Mouse (Mus musculus) spleen, postnatal 36 days (tissue): ENCODE measurements around the gene Gm11549.

Source experiments
- DNase-seq, 2 experiments: peaks; one replicate each; pipeline ENCODE4 v3.0.0; 2022; ENCODE audit warnings: low spot score in 2 of 2, mixed read lengths in 1 of 2

The Gm11549 gene

DNA sequence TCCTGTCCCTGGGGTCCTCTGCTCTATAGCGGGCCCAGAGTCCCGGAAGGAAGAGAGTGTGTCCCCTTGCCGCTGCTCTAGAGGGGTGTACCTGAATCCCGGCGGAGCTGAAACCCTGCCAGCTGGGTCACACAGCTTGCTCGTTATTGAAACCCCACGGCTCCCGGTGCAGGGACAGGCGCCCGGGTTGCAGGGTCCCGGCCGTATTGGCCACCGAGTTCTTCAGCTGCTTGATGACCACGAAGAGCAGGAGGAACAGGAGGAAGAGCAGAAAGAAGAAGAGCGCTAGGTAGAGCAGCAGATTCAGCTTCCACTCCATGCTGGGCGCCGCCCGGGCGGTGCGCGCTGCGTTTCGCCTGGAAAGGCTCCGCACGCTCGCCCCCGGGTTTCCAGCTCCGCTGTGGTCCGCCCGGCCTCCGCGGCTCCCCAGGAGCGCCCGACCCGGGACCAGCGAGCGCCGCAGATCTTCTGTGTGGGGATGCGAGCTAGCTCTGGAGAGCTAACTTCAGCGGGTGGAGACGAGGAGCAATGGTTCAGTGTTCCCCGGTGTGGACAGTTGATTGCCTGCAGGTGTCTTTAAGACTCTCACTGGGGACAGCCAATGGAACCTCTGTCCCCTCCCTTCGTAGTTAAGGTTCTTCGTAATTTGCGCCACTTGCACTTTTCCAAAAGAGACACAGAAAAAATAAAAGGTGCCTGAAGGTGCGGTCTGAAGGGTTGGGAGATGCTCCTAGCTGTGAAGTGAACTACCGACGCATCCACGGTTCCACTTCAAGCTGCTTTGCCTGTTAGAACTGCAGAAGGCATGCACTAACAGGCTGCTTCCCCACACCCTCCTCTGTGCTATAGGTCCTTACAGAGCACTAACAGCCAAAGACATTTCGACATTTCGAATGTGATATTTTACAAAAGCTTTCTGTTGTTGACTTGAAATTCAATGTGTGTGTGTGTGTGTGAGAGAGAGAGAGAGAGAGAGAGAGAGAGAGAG lies at the start of gene Gm11549:
Gene Gm11549, minus strand, starts transcription at position 741 of the 988 bp plus-strand sequence.
- DNase-seq: no peak

DNA sequence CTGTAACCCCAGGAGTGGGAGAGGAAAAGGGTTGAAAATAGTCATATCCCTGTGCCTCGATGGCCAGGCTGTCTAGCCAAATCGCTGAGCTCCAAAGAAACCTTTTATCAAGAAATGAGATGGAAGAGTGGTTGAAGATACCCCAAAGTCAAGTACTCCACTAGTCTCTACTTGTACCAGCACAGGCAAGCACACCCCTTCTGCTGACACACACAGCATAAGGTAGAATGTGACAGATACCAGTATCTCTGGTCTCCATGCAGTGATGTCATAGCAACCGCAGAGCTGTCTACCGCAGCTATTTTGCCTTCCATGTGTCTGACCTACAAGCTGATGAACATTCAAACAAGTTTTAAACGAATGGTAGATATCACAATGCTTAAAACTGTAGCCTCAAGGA lies 48.2 kb upstream of the Gm11549 start:
- DNase-seq: peak in 1 of 2 experiments; percentile 19

DNA sequence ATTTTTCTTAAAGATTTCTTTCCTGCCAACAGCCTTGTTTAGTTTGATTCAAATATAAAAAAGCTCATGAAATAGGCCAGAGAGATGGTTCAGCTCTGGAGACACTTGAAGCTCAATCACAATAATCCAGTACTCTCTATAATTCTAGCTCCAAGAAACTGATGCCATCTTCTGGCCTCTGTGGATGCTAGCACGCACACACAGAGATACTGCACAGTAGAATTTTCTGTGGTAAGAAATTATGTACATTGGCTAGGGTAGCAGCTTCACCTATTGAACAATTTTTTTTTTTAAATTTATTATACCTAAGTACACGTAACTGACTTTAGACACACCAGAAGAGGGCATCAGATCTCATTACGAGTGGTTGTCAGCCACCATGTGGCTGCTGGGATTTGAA lies 42.1 kb upstream of the Gm11549 start:
- no peak for DNase-seq

DNA sequence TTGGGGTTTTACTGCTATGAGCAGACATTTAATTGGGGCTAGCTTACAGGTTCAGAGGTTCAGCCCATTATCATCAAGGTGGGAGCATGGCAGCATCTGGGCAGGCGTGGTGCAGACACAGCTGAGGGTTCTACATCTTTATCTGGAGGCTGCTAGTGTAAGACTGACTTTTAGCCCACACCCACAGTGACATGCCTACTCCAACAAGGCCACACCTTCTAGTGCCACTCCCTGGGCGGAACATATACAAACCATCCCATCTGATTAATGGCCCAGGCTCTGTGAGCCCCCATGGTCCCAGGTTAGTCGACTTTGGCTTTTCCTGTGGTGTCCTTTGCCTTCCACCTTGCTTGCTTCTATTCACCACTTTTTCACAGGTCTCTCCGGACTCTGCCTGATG lies 38.0 kb upstream of the Gm11549 start:
- DNase-seq: peak in 1 of 2 experiments; percentile 9

DNA sequence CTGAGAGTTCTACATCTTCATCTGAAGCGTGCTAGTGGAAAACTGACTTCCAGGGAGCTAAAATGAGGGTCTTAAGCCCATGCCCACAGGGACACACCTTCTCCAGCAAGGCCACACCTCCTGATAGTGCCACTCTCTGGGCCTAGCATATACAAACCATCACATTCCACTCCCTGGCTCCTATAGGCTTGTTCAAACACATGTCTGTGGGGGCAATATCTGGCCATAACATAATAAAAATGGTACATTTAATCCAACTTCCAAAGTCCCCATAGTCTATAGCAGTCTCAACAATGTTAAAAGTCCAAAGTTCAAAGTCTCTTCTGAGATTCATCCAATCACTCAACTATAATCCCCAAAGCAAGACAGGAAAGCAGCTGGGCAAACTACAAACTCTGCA lies 36.0 kb upstream of the Gm11549 start:
- DNase-seq: no peak

DNA sequence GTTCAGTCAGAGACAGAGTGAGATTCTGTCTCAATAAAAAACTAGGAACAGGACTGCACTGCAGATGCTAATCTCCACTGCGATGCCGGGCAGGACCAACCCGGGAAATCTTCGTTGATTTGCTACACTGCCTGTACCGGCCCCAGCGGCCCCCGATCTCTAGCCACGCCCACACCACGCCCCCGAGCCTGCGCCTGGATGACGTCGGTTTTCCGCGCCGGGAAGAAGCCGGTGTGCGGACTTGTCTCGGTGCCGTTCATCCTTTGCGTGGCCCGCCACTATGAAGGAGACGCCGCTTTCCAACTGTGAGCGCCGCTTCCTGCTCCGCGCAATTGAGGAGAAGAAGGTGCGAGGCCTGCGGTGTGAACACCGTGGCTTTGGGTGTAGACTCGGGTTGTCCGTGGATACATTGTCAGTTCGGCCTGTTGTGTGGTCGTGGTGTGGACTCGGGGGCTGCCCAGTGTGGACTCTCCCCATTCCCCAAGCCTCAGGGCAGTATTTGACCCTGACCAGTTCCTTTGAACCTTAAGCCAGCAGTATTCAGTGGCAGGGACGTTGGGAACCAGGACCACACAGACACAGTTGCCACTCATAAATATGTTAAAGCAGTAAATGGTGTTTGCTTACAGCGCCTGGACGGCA lies 30.9 kb upstream of the Gm11549 start, which contains the start of gene Exosc9:
Gene Exosc9, plus strand, starts transcription at position 201 of the 642 bp plus-strand sequence.
- peak; percentile 89 for DNase-seq

DNA sequence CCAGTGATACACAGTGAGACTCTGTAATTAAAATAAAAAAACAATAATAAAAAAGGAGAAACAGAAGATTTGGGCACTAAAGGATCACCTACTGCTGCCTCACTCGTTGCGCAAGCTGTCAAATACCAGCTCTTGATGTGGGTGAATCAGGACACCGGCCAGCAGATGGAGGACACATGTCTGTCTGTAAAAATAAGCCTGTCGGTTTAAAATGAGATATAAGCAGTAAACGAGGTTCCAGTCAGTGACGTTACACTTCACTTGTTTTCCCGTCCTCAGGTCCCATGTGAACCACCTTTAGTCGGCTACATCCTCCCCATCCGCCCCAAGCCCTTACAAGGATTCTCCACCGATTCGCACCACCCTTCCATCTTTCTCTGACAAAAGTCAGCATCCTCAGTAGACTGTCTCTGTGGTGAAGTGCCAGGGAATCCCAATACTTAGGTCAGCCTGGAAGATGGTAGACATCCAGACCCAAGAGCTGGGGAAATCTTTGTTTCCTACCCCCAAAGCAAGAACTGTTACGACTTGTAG lies 30.3 kb upstream of the Gm11549 start:
- DNase-seq: no peak

DNA sequence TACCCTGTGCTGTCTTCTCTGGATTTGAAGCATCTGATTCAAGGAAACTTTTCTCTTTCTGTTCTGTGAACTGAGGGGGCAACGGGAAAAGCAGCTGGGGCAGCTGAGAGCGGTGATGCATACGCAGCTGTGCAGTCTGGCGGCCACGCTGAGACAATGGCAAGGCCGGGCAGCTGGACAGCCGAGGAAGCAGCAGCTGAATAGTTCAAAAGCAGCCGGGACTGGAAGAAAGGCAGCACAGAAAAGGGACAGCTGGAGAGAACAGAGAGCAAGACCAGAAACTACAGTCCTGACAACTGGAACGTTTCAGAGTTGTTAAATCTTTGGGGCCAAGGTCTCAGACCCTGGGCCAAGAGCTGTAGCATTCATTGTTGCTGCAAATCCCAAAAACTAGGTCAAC lies 29.7 kb upstream of the Gm11549 start:
- DNase-seq: no peak

DNA sequence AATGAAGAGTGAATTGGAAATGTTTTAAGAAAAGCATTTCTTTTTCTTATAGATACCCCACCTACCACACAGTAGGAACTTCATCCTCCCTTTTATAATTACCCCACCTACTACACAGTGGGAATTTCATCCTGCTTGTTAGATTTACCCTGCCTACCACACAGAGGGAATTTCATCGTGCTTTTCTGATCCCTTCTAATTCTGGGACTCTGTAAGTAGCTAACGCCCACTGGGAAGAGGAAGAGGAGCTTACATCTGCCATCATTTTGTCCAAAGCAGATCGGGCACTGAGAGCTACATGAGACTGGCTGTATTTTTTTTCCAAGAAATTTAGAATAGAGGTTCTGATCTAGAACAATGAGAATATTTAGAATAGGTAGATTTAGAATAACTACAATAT lies 23.3 kb upstream of the Gm11549 start:
- no peak for DNase-seq

DNA sequence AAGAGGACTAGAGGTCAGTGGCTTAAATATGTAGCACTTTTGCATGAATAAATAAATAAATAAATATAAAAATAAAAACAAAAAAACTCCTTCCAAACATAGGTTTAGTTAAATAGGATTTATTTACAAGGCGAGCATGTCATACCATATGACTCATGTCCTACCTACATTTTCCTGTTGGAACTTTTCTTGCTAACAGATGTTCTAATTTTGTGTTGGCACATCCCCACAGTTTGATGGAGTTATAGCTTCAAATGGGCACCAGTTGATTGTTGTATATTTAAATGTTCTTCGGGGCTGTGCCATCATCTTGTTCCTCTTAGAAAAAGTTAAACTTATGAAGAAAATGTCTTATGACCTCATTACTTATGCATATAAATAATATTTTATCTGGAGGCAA lies 19.8 kb upstream of the Gm11549 start:
- DNase-seq: no peak

DNA sequence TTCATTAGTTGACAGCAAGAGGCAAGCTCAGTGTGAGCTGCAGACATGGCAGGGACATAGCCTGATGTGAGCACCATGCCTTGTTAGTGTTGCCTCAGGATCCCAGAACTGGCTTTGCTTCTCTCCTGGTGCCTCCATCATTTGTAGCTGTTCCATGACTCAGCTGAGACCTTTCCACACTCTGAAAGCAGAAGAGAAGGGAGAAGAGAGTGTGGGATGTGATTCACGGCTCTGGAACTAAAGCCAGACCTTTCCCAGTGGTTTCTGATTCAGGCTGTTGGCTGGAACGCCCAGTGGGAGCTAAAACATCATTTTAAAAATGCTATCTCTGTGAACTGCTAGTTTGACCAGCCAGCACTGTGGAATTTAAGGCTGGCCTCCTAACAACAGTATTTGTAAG lies 19.1 kb upstream of the Gm11549 start:
- no peak for DNase-seq

DNA sequence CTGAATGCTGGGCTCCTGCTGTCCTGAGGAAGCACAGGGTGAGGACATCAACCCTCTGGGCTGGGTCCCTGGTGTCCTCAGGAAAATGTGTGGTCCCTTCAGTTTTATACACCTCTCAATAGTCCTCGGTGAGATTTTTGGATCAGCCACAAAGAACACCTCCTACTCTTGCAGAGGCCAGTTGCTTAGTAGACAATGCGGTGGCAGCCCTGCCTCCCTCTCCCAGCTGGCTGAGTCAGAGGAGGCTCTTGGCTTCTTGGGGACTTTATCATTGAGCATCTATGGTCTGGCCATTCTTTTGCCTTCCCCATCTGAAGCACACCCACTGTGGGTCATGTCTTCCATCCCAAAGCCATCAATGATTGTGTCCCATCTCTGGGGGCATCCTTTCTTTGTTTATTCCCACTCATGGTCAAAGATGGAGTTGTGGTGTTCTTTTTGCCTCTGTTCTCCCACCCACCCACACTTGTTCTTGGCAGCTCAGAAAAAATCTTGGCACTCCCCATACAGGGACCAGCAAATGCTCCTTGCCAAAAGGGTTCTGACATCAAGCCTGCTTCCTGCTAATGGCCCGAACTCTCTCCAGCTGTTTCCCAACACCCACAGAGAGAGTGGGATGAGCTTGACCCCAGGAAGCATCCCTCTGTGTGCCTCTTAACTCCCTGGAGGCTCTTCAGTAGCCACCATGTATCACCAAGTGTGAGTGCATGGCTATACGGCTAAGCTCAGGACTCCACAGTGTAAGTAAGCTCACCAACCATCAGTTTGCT lies 16.3 kb upstream of the Gm11549 start:
- DNase-seq: no peak

DNA sequence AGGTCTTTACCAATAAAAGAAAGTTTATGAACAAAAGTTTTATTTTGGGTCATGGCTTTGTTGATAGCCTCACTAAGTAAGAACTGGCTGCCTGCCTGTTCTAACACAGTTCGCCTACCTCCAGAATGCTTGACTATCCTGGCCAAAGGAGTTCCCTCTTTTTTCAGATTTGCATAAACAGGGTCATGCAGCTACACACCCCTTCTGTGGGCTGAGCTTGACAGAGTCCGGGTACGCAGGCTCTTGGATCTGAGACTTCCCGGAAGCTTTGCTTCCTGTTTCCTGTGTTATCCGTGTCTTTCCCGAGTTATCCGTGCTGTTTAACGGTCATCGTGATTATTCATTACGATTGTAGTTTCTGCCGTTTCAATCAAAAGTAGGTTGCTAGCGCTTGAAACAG lies 14.4 kb upstream of the Gm11549 start:
- DNase-seq: no peak

DNA sequence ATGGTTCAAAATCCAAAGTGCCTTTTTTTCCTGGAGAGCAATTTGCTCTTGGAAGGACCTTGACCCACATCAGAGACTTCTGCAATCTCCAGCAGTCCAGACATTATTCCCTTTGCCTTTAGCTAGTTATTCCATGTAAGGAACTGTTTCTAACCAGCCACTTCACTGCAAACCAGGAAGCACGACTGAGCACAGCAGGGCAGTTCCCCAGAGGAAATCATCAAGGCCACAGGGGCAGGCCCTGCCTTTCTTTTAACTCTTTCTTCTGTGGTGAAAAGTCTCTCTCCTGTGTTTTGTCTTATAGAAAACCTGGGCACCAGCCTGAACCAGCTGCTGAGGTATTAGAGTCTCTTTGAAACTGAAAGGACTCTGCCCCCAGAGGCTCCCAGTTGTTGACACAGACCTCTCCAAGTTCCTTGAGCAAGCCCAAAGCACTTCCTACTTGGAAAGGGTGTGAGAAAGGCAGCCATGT lies 11.6 kb upstream of the Gm11549 start:
- DNase-seq: no peak

DNA sequence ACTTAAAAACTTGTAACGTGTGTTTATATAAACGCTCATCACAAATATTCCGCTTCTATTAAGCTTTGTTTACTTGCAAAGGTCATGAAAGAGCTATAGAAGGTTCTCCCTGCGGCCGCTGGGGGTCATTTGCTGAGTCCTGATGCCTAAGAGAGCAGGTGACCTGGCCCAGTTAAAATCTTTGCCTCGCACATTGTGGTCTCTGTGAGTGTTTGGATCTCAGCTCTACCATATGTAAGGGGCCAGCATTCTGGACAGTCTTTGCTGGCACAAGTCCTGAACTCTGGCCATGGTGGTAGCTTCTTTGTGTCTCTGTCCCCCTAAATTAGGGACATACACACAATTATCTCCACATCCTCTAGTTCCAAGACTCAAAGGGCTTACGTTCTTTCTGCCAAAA lies 11.1 kb upstream of the Gm11549 start:
- no peak for DNase-seq

DNA sequence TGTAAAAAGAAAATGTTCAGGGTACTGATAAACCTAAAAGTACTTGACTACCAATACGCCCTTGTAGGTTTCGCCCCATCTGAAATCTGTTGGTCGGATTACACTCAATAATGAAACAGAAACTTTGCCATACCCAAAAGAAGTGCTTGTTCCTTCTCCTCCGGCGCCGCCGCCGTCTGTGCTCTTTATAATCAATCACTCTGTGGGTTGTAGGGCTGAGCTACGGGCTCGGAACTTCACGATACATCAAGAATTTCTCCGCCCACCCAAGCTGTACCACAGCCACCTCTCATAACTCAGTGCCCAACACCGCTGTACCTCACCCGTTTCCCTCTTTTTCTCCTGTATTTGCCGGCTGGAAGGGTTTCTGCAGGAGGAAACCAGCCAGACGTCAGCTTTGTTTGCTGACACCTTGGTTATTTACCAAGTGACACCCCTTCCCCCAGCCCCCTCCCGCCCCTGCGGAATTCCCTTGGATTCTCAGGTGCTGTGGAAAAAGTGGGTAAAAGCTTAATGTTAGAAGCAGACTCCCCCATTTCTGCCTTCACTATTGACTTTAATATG lies 10.4 kb upstream of the Gm11549 start:
- no peak for DNase-seq

DNA sequence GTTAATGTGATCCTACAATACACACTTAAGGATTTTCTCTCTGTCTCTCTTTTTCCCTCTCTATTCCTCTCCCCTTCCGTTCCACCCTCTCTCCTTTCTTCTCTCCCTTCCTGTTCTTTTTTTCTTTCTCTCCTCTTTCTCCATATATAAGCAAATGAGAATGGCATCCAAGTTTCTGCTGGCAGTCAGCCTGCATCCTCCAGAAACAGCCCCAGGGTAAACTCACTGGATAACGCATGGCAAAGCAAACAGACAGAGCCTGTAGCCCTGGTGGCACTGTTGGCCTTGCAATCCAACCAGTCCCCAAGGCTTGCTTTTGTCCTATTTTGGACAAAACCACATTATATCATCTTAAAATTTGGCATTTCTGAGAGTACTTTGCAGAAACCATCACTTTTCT lies 9.6 kb upstream of the Gm11549 start:
- no peak for DNase-seq

DNA sequence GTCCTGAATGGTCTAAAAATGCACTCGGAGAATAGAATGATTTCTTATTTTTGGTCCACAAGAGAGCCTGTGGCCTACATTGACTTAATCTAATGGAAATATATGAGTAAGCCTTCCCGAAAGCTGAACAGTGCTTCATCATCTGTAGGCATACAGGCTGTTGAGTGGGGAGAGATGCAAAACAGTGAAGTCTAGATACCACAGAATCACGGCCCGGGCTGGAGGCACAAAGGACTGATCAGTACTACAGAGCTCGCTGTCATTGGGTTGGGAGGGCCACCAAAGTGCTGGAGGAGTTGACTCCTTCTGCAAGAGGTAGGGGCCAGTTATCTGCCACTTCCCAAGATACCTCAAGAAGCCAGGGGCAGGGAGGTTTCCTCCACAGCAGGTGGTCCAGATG lies 9.2 kb upstream of the Gm11549 start:
- DNase-seq: no peak

DNA sequence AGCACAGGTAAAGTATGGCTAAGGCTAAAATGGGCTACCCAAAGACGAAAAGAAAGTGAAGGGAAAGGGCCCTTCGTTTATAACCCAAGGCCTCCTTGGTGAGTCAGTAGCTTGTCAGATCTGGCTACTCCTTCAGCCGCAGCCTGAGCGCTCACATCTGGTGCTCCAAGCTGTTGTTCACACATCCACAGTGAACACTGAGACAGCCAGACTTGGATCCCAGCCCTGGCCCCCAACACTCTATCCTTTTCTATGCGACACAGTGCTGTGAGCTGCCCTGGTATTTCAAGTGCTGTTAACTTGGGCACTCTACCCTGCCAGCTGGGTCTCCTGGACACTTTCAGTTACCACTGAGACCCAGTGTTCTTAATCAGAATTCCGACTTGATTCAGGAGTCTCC lies 8.7 kb upstream of the Gm11549 start:
- no peak for DNase-seq

DNA sequence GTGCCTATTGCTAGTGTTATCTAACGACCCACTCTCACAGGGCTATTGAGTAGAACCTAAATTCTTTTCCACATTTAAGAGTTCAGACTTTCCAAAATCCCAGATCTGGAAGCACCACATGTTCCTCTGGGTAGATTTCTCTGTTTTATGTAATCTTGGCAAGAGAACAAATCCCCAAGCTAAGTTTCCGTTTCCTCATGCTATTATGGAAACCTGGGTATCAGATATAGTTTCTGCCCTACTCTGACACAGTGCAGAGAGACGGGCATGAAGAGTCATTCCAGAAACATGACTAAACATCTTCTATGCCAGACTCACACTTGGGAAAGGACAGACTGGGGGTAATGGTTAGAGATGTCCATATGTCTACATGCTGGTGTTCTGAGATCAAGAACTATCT lies 2.9 kb upstream of the Gm11549 start:
- no peak for DNase-seq

DNA sequence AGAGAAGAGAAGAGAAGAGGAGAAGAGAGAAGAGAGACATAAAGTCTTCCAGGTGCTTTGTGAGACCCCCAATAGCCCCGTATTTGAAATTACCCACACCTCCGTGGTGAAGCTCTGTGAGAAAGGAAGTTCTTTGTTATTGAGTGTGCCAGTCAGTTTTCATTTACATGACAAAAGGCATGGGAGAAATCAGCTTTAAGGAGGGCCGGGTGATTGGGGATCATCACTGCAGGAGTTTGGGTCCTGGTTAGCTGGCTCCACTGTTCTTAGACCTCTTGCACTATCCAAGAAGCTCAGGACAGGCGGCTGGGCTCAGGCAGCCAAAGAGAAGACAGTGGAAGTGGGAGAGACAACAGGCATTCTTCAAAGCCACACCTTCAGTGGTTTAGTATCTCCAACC lies 524 bp upstream of the Gm11549 start:
- DNase-seq: no peak

DNA sequence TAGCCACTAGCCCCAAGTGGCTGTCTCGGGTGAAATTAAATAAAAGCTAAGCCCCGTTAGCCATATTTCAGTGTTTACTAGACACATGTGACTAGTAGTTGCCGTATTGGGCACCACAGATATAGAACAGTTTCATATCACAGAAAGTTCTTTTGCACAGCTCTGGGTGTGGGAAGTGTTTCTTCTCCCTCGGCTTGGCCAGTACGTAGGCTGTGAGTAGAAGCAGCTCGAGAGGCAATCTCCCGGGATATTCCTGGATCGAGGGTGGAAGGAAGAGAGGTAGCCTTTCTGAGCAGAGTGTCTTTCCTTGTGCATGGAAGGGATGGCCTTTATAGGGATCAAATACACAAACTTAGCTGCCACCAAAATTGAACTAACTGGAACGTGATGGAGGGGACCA lies 5.4 kb downstream of the Gm11549 start:
- no peak for DNase-seq
